Mouse (Mus musculus): ENCODE measurements around the gene Hspa4.

Gene Hspa4

DNA sequence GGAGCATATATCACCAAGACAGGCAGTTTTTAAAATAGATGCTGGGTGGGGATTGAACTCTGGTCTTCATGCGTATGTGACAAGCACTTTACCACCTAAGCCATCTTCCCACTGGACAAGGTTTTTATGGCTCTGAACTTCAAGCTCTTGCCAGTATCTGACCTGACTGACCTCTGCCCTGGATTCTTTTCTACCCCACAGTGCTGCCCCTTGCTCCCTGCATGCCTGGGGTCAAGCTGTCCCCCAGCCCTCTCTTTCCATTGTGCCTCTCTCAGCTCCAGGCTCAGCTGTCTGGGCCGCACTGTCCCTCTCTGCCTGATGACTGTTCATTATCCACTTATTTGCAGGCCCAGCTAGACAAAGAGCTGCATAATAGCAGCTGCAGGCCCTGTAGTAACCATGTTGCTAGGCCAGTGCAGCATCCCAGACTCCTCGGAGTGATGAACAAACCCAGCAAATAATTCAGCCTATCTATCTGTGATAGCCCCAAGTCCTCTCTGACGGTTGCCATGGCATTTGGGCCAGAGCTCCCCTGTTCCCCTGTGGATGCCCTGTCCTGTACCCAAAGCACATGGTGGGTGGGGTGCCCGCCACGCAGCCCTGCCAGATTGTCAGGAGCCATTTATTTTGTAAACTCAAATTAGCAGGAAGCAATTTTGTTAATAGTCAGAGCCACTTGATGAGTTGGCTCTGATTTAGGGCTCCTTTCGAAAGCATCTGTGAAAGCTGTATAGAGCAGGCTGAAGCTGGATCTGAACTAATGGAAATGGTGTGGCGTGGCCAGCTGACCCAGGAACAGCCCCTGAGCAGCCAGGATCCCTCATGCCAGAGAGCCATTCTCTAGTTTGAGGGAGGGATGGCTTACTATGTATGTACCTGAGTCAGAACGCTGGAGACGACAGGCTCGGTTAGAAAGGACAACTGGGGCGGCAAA, 47.8 kb downstream of the Hspa4 start:
- DNase-seq (ENCODE audit: low spot score) = no peak

DNA sequence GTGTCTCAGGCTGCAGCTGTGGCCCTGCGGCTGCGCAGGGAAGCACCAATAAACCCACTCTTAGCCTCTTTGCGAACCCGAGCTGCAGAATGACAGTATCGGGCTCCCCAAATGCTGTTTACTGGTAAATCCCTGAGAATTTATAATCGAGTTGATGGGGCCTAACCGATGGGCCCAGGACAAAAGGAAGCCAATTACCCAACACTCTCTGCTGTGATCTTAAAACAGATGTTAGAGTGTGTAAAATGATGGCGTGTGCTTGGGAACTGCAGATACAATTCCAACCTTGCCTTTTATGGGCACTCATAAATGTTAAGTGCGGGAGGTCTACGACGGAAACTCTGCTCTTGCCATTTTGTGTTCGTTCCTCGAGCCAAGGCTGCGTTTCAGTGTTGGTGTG, 49.5 kb downstream of the Hspa4 start:
- DNase-seq (ENCODE audit: low spot score) = no peak

DNA sequence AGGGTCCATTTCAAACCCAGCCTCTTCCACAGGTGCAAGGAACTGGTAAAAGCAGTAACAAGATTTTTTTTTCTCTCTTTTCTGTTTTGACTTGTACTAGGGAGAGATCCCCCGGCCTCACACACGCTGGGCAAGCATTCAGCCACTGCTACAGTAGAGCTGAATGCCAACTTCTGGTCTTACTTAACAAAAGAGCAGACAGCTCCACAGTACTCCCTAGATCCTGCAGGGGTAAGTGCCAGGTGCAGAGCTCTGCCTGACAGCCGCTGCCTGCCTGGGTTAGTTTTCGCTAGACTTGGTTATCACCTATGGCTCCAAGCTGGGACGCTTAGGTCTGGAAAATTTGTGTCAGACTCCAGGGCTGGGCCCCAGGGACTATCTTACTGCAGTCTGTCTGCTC, 50.6 kb downstream of the Hspa4 start:
- no peak for DNase-seq (ENCODE audit: low spot score)

DNA sequence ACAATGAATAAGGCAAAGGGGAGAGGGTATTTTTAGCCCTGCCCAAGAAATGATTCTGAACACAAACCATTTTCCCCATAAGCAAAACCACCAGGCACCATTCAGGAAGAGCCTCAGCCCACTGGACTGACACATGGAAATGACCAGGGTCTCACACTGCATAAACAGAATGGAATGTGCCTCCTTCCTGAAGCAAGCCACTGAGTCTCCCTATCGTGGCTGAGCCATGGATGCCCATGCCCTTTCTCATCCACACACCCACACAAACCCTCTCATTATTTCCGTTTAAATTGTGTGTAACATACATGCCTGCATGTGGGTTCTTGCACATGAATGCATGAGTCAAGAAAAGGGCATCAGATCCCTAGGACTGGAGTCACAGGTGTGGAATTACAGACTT, 54.7 kb downstream of the Hspa4 start:
- DNase-seq (ENCODE audit: low spot score) = no peak

DNA sequence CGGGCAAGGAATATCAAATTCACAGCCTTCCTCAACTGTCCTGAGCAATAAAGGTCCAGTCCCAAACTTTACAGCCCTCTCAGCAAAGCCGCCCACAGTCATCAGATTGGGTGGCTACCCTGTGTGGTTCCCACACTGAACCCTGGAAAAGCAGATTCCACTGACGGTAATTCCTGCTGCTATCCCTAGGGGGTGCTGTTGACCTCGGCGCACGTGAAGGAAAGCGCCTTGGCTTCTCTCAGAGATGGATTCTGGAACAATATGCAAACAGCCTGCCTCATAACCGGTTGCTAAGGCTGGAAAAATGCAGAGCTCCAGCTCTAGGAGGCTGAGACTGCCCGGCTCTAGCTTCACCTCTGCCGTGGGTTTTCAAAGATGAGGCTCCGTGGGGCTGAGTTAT, 57.1 kb downstream of the Hspa4 start:
- DNase-seq (ENCODE audit: low spot score) = no peak

DNA sequence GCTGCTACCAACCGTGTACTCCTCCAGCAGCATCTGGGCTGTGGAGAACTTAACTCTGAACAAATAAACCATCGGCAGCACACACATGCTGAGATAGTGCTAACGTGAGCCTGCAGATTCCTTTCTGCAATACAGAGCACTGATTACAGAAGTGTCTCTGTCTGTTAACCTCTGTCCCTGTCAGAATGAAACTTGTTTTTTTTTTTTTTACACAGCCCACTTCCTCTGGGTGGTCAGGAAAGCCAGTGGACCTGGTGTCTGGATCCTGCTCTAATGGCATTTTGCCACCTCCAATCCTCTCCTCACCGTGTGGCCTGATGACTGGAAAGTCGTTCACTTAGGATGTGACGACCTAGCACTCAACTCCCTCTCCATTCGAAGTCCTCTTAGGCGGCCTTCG, 66.7 kb downstream of the Hspa4 start:
- DNase-seq (ENCODE audit: low spot score) = no peak

DNA sequence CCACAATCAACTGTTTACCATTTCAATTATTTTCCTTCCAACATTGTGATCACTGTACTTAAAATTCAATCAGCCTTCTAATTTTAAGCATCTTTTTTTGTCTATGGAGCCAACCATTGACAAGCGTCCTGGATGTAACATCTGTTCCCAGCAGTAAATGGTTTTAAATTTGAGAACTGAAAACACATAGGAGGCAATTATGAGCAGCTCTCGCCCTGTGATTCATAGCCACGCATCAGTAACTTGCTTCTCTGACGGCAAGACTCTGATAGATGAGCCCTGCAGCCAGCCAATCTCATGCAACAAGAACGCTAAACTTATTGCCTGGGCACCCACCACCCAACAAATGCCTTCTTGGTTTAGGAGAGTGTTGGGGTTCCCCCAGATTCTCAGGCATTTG, 68.4 kb downstream of the Hspa4 start:
- no peak for DNase-seq (ENCODE audit: low spot score)

DNA sequence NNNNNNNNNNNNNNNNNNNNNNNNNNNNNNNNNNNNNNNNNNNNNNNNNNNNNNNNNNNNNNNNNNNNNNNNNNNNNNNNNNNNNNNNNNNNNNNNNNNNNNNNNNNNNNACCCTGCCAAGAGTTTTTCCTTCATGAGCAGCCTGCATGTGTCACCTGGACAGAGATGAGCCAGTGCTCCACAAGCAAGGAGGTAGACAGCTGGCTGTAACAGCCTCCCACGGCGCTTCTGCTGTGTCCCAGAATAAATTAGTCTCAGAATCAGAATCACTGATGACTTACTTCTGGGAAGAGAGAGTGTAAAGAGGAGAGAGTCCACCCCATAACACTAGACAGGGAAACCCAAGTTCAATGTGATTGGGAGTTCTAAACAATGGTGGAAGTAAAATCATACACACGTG, 71.2 kb downstream of the Hspa4 start:
- no peak for DNase-seq (ENCODE audit: low spot score)

DNA sequence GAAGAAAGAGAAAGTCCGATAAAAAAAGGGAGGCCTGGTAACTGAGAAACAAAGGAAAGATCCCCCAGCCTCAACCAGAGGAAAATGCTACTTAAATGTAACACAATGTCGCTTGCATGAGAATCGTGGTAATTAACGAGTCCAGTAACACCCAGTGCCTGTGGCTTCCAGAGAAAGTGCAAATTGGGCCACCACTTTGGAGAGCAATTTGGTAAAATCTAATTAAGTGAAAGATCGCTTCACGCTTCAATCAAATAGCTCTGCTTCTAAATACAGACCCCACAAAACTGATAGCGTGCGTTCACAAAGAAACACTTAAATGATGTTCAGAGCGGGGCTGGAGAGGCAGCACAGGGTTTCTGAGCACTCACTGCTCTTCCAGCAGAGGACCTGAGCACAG, 89.4 kb downstream of the Hspa4 start:
- DNase-seq (ENCODE audit: low spot score) = no peak

All from ovary, postnatal 14 days (tissue).